Mouse (Mus musculus) heart, postnatal 4 days (tissue): ENCODE data around the gene Lyrm7. TPM values are rescaled to one million over a fixed set of nuclear protein-coding genes. Genes with fewer than 3 reads are reported as not detected.

Experiments used
- DNase-seq: peaks from one replicate; pipeline ENCODE4 v3.0.0; 2021
- total RNA-seq, 2 experiments: library from RNA; stranded (reverse); gene quantifications; 2 replicates each; pipeline ENCODE4 v1.2.3; 2021

The Lyrm7 gene
- total RNA-seq, 2 experiments from 2014 or later, result 20.3 to 28.3 TPM

DNA sequence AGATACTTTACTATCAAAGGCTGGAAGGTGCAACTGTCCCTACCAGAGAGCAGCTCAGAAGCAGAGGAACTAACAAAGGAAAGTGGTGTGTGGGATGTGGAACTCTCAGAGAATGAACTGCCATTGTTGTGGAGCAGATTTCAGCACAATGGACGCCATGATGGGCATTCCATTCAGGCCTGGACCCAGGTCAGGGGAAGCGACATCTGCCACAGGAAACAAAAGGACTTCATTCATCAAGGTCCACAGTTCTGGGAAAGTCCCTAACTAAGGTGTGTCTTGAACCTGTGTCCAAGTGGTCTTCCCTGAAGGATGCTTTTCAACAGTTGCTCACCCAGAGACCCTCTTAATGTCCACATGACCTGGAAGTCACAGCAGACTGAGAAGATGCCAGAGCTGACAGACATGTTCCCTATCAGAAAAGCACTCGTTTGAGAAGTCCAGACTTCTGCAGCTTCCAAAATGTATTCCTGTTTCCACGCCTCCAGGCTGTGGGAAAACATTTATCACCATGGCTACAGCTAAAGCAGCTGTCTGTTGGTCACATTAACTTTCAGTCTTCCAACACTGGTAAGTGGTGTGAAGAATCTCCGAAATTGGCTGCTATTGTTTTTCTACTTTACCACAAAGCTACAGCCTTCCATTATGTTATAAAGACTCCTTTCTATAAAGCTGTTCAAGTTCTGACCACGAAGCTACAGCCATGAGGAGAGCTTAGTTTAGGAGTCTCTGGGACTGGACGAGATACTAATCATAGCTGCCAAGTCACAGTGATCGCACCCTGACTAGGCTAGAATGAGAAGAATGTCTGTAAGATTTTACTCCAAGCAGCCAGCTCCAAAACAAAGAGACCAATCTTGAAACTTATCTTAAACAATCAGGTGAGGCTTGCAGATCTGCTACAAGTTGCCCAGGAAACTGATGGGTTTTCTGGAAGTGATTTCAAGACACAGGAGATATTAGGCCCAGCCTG lies 15.0 kb downstream of the Lyrm7 start:
- DNase-seq, result no peak

DNA sequence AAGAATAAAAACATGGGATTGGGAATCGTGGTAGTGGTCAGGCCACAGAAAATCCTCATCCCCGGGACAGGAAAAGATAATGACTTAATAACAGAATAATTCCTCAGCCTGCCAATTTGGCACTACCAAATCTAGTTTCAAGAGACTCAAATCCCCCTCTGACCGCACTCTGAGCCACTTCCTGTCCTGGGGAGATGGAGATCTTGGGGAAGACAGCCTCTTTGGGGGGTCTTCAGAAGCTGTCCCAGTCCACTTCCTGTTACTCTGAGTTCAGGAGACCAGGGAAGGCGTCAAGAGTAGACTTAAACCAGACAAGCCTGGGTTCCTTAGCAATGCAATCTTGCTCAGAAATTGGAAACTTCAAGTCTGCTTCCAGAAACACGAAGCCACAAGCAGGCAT lies 15.8 kb downstream of the Lyrm7 start:
- no peak for DNase-seq

DNA sequence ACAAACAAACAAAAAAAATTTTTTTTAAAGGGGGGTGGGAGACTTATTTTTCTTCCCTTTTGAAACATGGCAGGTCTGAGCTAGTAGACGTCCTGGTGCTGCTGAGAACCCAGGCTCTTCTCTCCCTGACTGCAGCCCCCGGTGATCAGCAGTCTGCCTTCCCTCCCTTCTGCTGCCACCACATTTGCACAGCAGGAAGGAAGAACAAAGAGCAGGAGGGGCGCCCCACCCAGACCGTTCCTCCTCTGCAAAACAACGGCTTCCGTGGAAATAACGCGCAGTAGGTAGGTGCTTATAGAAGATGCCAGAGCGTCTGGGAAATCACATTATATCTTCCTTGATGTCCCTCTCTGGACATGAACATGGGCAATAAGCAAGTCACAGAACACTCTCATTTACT lies 16.3 kb downstream of the Lyrm7 start:
- no peak for DNase-seq

DNA sequence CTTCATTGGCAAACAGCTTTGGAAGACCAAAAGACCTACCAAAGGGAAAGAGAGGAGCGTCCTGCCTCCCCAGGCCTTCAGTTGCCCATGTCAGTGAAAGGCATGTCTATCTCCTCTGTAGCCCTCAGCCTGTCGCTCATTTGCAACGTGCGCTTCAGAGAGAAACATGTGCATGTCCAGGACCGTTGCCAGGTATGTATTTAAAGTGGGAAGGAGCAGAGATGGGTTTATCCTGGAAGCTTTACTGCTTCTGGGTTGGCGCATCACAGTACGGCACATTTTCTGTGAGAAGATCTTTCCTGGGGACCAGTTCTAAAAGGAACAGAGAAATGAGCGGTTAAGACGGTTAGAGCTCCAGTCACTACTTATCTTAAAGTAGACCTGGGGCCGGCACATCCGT lies 19.8 kb downstream of the Lyrm7 start:
- no peak for DNase-seq

GRCm38 (mm10) chr11:54839696-54840095 lies 21.0 kb downstream of the Lyrm7 start:
- DNase-seq, result no peak

GRCm38 (mm10) chr11:54836106-54836505 lies 24.6 kb downstream of the Lyrm7 start:
- peak; percentile 43 for DNase-seq

GRCm38 (mm10) chr11:54834596-54834995 lies 26.1 kb downstream of the Lyrm7 start:
- DNase-seq, result no peak

DNA sequence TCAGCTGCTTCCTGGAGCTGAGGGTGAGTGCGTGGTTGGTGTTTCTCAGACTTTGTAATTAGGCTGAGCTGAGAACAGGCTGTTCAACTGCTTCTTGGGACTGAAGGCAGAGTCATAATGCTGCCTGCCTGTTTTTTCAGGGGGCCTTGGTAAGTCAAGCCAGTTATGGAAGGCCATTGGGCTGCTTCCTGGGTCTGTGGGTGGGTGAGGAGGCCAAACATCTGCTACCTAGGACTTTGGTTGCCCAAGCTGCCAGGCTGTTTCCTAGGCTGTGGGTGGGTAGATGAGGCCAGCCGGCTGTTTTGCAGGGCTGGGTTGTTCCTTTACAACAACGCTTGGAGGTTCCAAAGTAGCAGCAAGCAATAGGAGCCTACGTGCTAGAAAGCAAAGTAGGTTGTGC lies 26.9 kb downstream of the Lyrm7 start:
- DNase-seq, result no peak

GRCm38 (mm10) chr11:54826819-54827218 lies 33.9 kb downstream of the Lyrm7 start:
- DNase-seq, result no peak

GRCm38 (mm10) chr11:54825774-54826173 lies 34.9 kb downstream of the Lyrm7 start:
- no peak for DNase-seq

DNA sequence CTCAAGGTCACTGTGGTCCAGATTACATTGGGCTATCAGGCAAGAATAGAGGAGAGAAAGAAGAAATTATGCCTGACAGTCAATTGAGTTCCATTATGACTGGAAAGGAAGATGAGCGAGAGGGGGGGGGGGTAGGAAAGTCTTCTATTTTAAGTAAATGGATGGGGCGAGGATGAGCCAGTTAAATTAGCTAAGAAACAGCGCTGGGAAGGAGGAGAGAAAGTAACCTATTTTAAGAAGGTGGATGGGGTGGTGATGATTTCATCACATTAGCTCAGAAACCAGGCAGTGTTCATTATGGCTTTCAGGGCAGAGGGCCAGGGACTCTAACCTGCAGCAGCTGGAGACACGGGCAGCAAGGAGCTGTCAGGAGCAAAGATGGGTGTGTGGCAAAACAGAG lies 37.2 kb downstream of the Lyrm7 start:
- DNase-seq, result no peak

- no peak for DNase-seq
Observed at GRCm38 (mm10) chr11:54819489-54819888, 41.2 kb downstream of the Lyrm7 start.

- DNase-seq, result no peak
Observed at GRCm38 (mm10) chr11:54817449-54817848, 43.3 kb downstream of the Lyrm7 start.

DNA sequence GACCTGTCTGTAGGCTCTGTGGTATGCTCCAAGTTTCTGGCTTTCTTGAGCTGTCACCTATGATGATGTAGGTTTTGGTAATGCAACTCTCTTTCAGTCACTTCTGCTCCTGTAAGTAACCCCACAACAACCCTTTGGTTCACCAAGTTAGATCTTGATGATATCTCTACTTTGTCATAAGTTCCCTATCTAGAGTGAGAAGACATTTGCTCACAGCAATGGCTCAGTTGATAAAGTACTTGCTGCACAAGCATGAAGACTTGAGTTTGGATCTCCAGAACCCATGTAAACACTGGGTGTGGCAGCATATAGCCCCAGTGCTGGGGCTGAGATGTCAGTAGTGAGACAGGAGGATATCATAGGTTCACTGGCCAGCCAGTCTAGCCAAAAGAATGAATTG lies 45.1 kb downstream of the Lyrm7 start:
- no peak for DNase-seq

GRCm38 (mm10) chr11:54812812-54813516 lies 47.8 kb downstream of the Lyrm7 start:
- peak; percentile 23 for DNase-seq

- no peak for DNase-seq
Observed at GRCm38 (mm10) chr11:54812314-54812713, 48.4 kb downstream of the Lyrm7 start.

GRCm38 (mm10) chr11:54811054-54811453 lies 49.7 kb downstream of the Lyrm7 start:
- DNase-seq, result no peak

DNA sequence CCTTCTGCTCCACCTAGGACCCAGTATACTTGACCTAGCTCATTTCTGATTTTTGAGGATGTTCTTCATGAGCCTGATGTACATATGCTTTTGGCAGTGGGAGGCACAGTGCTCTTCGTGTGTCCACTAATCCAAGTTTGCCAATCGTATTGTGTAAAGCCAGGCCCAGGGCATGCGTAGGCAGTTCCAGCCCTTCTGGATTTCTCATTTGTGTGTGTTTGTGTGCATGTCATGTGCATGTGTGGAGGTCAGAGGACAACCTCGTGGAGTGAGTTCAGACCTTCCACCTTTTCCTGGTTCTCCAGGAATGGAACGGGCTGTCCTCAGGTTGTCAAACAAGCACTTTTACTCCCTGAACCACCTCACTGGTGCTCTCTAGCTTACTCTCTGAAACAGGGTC lies 51.1 kb downstream of the Lyrm7 start:
- DNase-seq, result no peak

- no peak for DNase-seq
Observed at GRCm38 (mm10) chr11:54808177-54808576, 52.5 kb downstream of the Lyrm7 start.

GRCm38 (mm10) chr11:54807669-54808068 lies 53.0 kb downstream of the Lyrm7 start:
- no peak for DNase-seq

GRCm38 (mm10) chr11:54806891-54807290 lies 53.8 kb downstream of the Lyrm7 start:
- no peak for DNase-seq

DNA sequence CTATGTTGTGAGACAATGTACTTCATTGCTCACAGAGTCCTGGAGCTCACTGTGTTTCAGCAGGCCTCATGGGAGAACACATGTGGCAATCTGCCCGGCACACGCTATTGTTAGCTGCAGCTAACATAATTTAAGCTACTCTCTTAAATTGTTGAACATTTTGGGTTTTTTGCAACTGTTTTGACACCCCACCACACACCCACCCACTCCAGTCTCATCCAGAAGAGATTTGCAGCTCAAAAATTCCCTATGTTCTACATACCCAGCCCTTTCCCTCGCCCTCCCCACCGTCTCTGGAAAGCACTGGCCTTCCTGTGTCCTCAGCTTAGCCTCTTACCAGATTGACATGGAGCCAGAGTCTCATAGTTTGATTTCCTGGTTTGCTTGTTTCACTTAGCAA lies 55.5 kb downstream of the Lyrm7 start:
- peak; percentile 81 for DNase-seq

GRCm38 (mm10) chr11:54802621-54803020 lies 58.1 kb downstream of the Lyrm7 start:
- DNase-seq, result no peak
